Mouse (Mus musculus) CD8-positive naive resting alpha-beta T cell, adult 2 months (primary cell): Measurements from ENCODE around the gene Sdccag8.

ENCODE experiments used
- DNase-seq, 2 experiments: peaks; one replicate each; pipeline ENCODE4 v3.0.0; 2022; ENCODE audit warnings: low read depth in 2 of 2, low spot score in 2 of 2

Sdccag8 gene

GRCm38 (mm10) chr1:177046963-177047362 is 232.5 kb downstream of the Sdccag8 start:
- DNase-seq = no peak

- DNase-seq = no peak
These were observed 234.3 kb downstream of the Sdccag8 start for GRCm38 (mm10) chr1:177048773-177049172.

- DNase-seq = no peak
These were observed 237.0 kb downstream of the Sdccag8 start for GRCm38 (mm10) chr1:177051366-177051963.

DNA sequence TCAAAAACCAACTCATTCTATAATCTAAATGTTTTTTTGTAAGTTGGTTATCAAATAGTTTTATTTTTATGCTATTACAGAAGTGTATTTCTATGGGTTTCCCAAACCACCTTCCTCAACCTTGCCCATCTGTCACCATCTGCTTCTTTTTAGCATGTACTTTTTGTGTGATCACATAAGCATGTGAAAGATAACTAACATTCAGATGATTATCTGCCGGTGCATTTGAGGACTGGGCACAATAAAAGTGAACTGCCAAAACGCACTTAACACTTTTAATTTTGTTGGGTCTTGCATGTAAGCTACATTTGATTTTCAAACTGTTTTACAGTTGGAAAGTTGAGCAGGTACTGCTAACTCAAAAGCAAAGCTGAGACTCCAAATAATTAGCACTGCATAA is 240.4 kb downstream of the Sdccag8 start:
- no peak for DNase-seq

DNA sequence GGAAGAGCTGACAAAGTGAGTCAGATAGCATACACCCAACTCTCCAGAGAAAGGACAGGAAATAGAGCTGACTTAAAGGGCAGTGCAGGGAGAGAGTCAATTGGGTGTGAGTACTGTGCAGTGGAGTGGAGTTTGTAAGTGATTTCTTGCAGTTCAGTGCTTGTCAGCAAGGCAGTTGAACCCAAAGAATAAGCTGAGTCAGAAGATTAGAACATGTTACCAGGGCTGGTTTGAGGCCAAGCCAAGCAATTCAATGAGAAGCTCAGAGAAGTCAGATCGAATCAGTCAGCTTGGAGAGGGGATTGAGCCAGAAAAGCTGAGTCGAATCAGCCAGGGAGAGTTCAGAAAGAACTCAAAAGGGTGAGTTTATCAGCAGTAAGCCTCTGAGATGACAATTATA is 247.3 kb downstream of the Sdccag8 start:
- no peak for DNase-seq

DNA sequence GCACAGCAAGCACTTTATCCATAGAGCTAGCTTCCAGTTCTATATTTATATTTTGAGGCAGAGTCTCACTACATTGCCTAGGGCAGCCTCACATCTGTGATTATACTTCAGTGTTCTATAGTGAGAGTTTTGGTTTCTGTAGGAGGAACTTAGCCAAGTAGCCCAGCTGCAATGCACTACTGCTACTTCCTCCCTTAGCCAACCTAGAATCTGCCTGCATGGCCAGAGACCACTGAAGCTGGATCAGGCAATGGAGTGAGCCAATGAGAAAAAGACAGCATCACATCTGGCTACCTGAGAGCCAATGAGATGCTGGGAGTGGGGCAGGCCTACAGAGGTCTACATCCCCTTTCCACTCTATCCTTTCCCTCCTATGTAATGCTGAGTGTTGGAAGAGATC is 251.3 kb downstream of the Sdccag8 start:
- no peak for DNase-seq

DNA sequence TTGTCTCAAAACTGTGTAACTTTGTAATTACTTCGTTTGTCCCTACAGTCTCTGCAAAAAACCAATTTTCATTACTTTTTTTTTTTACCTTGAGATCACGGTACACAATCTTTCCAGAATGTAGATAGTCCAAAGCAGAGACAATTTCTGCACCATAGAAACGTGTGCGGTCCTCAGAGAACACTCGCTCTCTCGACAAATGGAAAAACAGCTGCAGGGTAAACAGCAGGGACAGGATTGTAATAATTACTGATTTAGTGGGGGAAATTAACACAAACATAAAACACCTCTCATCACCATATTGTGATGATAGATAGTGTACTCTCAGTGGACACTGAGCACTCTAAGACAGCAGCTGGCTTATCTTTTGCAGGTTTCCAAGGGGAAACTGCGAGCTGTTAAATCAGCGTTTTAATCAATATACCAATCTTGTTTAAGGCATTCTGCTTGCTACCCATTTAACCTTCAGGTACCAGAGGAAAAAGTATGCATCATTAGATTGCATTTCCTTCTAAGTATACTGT is 252.7 kb downstream of the Sdccag8 start:
- no peak for DNase-seq

DNA sequence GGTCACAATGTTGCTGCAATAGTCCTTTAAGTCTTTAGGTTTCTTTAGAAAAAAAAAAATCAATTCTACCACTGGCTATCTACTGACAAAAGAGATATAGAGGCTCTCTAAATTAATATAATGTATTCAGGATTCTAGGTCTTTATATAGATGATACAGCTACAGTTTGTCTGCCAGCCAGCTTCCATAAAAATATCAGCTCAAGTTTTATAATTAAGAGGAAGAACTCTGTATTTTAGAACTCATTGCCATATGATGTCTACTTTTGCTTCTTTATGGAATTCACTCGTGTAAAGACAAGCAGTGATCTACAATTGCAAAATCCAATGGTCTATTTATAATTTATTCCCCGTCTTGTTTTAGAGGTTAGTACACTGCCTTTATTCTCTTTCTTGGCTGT is 254.7 kb downstream of the Sdccag8 start:
- no peak for DNase-seq
